Mouse (Mus musculus) stomach, embryonic 14.5 days (tissue): ENCODE data around the gene Gm45713. TPM values are rescaled to one million over a fixed set of nuclear protein-coding genes. Genes with fewer than 3 reads are reported as not detected.
A peak's percentile ranks its signal among the peaks of the same experiment; 100 is the strongest.

Experiments
- ATAC-seq: fragments of 200-750 bp; cut with Nextera tagmentation; 2 replicates; pipeline ENCODE4 v1.8.0; 2017; ENCODE audit warnings: low read depth, moderate TSS enrichment; ENCODE audit not compliant: insufficient number of reproducible peaks, insufficient read depth, low FRiP score
- H3K27ac ChIP-seq: fragments of 300-500 bp; sonication (generic); 2 replicates; pipeline ENCODE4 v1.5.1; 2014; ENCODE audit warnings: mild to moderate bottlenecking, low read length, moderate library complexity, mixed read lengths
- H3K27me3 ChIP-seq: fragments of 300-500 bp; sonication (generic); 2 replicates; pipeline ENCODE4 v1.6.1; 2014; ENCODE audit warnings: low read length, control low read depth, mixed read lengths; ENCODE audit not compliant: control insufficient read depth, insufficient read depth
- H3K36me3 ChIP-seq: fragments of 300-500 bp; sonication (generic); 2 replicates; pipeline ENCODE4 v1.6.1; 2014; ENCODE audit warnings: mild to moderate bottlenecking, control low read depth, low read length, moderate library complexity, mixed read lengths; ENCODE audit not compliant: control insufficient read depth, insufficient read depth
- H3K4me1 ChIP-seq: fragments of 300-500 bp; sonication (generic); 2 replicates; pipeline ENCODE4 v1.6.1; 2014; ENCODE audit warnings: low read length, control low read depth, mixed read lengths; ENCODE audit not compliant: control insufficient read depth, insufficient read depth
- H3K4me2 ChIP-seq: fragments of 300-500 bp; sonication (generic); replicated peaks from 2 replicates; pipeline ENCODE4 v1.6.1; 2014; ENCODE audit warnings: low read depth, low read length, control low read depth
- H3K4me3 ChIP-seq: fragments of 300-500 bp; sonication (generic); 2 replicates; pipeline ENCODE4 v1.5.1; 2014; ENCODE audit warnings: low read depth, low read length, control low read depth
- H3K9ac ChIP-seq: fragments of 300-500 bp; sonication (generic); replicated peaks from 2 replicates; pipeline ENCODE4 v1.6.1; 2014; ENCODE audit warnings: low read depth, mild to moderate bottlenecking, control low read depth, low read length, moderate library complexity, mixed read lengths
- H3K9me3 ChIP-seq: fragments of 300-500 bp; sonication (generic); 2 replicates; pipeline ENCODE4 v1.6.1; 2016; ENCODE audit warnings: low read depth, low read length, control low read depth; ENCODE audit not compliant: control insufficient read depth
- WGBS: fragments of 180-500 bp; shearing (Covaris S2); extraction: QIAGEN DNeasy Blood & Tissue Kit; methylation state at CpG from one replicate; pipeline ENCODE4 v1.1.7; 2014; 5-methylcytosine and 5-hydroxymethylcytosine counted together
- polyA plus RNA-seq: library from polyadenylated mRNA; unstranded; fragments of >200 nt; fragmentation: Nextera tagmentation; extraction: Ambion mirVana; gene quantifications from 2 replicates; pipeline ENCODE4 v1.2.1, GENCODE M21; 2014

The Gm45713 gene
- polyA plus RNA-seq, 1 experiment from 2014 or later, result 0.65 TPM

DNA sequence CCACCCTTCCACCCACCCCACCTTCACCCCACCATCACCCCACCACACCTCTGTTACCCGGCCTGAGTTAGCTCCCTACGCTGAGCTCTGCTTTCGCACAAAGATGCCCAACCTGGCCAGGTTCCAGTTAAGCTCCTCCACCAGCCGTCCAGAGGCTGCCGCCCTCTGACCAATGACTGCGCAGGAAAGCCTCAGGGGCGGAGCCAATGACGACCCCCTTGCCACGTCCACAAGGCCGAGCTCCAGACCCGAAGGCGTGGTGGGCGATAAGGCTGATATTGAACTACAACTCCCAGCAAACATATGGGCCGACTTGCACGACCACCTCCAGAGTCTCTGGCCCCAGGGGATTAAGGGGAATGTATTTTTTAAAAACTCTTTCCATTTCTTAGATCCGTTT, 44.0 kb downstream of the Gm45713 start, which contains the start of gene Rcn3:
TSS of gene Rcn3 (minus strand) at position 174 of the 400 bp plus-strand sequence.
- Histone ChIP-seq H3K4me3 (peak within 1 kb of the TSS; percentile 47), H3K9ac (peak within 1 kb of the TSS; percentile 56), H3K4me1 (peaks cover 7% of the 10 kb centered on the region; the same call in 1 of the 2 replicates), H3K4me2 (peak within 1 kb of the TSS; percentile 59), H3K36me3 (peaks cover 18% of the 10 kb centered on the region), H3K27me3 (no peaks in the 10 kb centered on the region), H3K9me3 (no peaks in the 10 kb centered on the region), H3K27ac (peak within 1 kb of the TSS; percentile 83)
- 0% methylated on average over 16 of the region's 16 CpGs for WGBS
- peak; percentile 94 for ATAC-seq

DNA sequence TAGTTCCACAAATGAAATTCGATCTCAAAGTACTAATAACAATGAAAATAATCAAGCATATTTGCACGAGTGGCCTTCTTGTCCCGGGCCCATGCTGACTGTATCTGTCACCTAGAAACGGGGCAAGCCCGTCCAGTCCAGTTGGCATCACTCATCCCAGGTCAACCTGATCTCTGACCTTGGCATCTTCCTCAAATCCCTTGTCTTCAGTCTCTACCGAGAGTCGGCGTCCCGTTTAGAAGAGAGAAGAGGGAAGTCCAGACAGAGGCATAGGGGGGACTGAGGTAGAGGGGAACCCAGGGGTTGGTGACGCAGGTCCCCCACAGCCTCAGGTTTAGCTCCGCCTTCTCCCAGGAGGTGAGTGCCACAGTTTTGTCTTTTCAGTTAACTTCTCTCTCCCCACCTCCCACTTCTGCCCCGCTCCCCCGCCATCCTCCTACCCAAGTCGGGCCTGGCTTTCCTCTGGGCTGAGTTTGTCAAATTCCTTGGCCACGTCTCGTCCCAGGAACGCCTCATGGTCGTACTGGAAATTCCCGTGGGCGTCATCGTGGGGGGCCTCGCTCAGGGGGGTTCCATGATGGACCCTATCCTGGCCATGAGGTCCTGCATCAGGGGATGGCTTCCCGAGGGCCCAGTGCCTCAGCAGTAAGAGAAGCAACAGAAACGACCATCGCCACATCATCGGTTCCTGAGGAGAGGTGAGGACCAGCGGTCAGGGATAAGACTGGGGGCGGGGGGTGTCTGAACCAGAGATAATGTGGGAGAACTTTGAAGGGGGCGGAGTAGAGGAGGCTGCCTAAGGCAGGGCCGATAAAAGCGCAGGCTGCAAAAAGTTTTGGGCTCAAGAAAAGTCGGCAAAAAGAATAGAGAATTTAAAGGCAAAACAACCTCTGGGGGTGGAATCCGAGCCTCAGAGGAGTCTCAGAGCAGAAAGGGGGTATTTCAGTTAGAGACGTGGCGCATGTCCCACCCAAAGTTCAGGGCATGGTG, 44.7 kb downstream of the Gm45713 start:
- H3K4me3 ChIP-seq, result peak overlapping the region; percentile 47
- peak; percentile 50 for ATAC-seq
- WGBS, result 9% methylated on average over 35 of the region's 35 CpGs
- peak overlapping the region; percentile 83 for H3K27ac ChIP-seq
- H3K4me1 ChIP-seq, result peaks cover 7% of the 10 kb centered on the region; the same call in 1 of the 2 replicates
- H3K9ac ChIP-seq, result peak overlapping the region; percentile 56
- peaks cover 25% of the 10 kb centered on the region for H3K36me3 ChIP-seq
- H3K4me2 ChIP-seq, result peak overlapping the region; percentile 59
- no peaks in the 10 kb centered on the region for H3K9me3 ChIP-seq
- H3K27me3 ChIP-seq, result no peaks in the 10 kb centered on the region

GRCm38 (mm10) chr7:45090251-45090977, 45.6 kb downstream of the Gm45713 start:
- Histone ChIP-seq H3K4me1 (peaks cover 7% of the 10 kb centered on the region; the same call in 1 of the 2 replicates), H3K4me3 (peak overlapping the region; percentile 47), H3K9me3 (no peaks in the 10 kb centered on the region), H3K27me3 (no peaks in the 10 kb centered on the region), H3K36me3 (peaks cover 32% of the 10 kb centered on the region), H3K4me2 (peak overlapping the region; percentile 59), H3K9ac (peak overlapping the region; percentile 56; the same call in 1 of the 2 replicates), H3K27ac (peak overlapping the region; percentile 83; the same call in 1 of the 2 replicates)
- WGBS, result 74% methylated on average over 13 of the region's 13 CpGs
- no peak for ATAC-seq

DNA sequence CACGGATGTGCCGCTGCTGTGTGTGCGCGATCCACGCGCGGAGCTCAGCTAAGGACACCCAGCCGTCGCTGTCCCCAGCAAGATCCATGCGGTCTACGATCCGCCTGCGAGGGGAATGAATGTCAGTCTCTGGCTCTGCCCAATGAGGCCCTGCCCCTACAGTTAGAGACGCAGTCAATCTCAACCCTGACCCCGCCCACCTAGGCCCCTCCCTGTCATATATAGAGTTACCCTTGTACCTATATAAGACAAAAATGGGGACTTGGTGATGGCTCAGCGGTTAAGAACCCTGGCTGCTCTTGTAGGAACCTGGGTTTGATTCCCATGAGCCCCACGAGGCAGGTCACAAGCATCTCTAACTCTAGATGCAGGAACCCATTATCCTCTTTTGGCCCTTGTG, 47.4 kb downstream of the Gm45713 start:
- 92% methylated on average over 17 of the region's 17 CpGs for WGBS
- H3K27ac ChIP-seq, result no peak overlapping the region
- H3K27me3 ChIP-seq, result no peaks in the 10 kb centered on the region
- no peak overlapping the region for H3K4me2 ChIP-seq
- no peak overlapping the region for H3K4me3 ChIP-seq
- H3K9ac ChIP-seq, result no peak overlapping the region
- no peak for ATAC-seq
- peaks cover 7% of the 10 kb centered on the region; the same call in 1 of the 2 replicates for H3K4me1 ChIP-seq
- H3K9me3 ChIP-seq, result no peaks in the 10 kb centered on the region
- peaks cover 42% of the 10 kb centered on the region for H3K36me3 ChIP-seq

DNA sequence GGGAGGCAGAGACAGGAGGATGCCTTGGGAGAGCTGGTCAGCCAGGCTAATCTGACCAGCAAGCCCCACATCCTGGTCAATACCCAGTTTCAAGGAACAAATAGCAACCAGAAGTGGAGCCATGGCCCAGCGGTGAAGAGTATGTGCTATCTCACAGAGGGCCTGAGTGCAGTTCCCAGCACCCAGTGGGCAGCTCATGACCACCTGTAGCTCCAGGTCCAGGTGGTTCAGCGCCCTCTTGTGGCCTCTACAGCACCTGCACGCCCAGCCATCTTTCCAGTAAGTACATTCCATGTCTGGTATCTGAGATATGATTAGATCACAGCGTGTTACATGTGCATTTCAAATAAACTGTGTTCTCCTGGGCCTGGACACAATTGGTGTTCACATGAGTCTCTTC, 49.9 kb downstream of the Gm45713 start:
- Histone ChIP-seq H3K4me3 (no peak overlapping the region), H3K36me3 (peaks cover 57% of the 10 kb centered on the region), H3K9me3 (no peaks in the 10 kb centered on the region)

DNA sequence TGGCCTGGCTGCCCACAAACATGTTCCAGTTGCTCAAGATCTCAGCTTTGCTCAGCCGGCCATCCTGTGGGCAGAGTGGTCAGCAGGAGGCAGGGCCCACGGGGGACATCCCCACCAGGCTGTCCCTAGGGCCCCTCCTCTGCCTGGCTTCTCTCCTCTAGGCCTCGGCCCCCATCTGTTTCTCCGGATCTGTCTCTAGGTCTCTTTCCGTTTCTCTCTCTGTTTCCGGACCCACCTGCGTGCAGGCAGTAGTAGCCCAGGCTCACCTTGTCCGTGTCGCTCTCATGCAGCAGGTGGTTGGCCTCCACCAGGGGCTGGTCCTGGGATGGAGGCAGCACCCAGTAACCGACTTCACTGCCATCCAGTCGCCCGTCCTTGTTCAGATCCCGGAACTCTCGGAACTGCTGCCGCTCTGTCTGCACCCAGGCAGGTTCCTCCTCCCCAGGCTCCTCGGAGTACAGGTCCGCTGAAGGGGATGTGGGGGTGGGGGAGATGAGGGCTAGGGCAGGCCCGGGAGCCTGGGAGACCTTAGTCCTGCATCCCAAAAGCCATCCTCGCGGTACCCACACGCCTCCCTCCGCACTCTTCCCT, 52.6 kb downstream of the Gm45713 start:
- H3K36me3 ChIP-seq, result peaks cover 52% of the 10 kb centered on the region
- H3K4me2 ChIP-seq, result no peak overlapping the region
- H3K9ac ChIP-seq, result no peak overlapping the region
- H3K4me3 ChIP-seq, result no peak overlapping the region
- H3K9me3 ChIP-seq, result no peaks in the 10 kb centered on the region
- H3K4me1 ChIP-seq, result no peaks in the 10 kb centered on the region
- 83% methylated on average over 22 of the region's 22 CpGs for WGBS
- H3K27ac ChIP-seq, result no peak overlapping the region
- H3K27me3 ChIP-seq, result no peaks in the 10 kb centered on the region
- no peak for ATAC-seq

More for the DNA sequence above, 49.9 kb downstream of the Gm45713 start:
- Histone ChIP-seq H3K27me3 (no peaks in the 10 kb centered on the region), H3K4me1 (peaks cover 3% of the 10 kb centered on the region; the same call in 1 of the 2 replicates), H3K4me2 (no peak overlapping the region), H3K27ac (no peak overlapping the region), H3K9ac (no peak overlapping the region)
- ATAC-seq, result no peak
- WGBS, result 75% methylated on average over 4 of the region's 4 CpGs

GRCm38 (mm10) chr7:45082401-45083299, 53.4 kb downstream of the Gm45713 start:
- peaks cover 45% of the 10 kb centered on the region for H3K36me3 ChIP-seq
- no peak overlapping the region for H3K4me3 ChIP-seq
- ATAC-seq, result no peak
- no peak overlapping the region for H3K4me2 ChIP-seq
- no peak overlapping the region for H3K27ac ChIP-seq
- no peak overlapping the region for H3K9ac ChIP-seq
- H3K27me3 ChIP-seq, result no peaks in the 10 kb centered on the region
- no peaks in the 10 kb centered on the region for H3K9me3 ChIP-seq
- H3K4me1 ChIP-seq, result no peaks in the 10 kb centered on the region
- WGBS, result 70% methylated on average over 25 of the region's 25 CpGs
